Mouse (Mus musculus) left cerebral cortex, postnatal 4 days (tissue): Measurements from ENCODE around the gene Cst13. TPM values are rescaled to one million over a fixed set of nuclear protein-coding genes. Genes with fewer than 3 reads are reported as not detected.

ENCODE experiments used
- DNase-seq: peaks from one replicate; pipeline ENCODE4 v3.0.0-alpha.2; 2022
- intact Hi-C: fragments of 180-260 bp; cut with DNase I; formaldehyde crosslinking; loops from one replicate; pipeline ENCODE4 v1.15.1; 2025
- total RNA-seq, 2 experiments: library from RNA; stranded (reverse); gene quantifications; 2 replicates each; pipeline ENCODE4 v1.2.3; 2021

The Cst13 gene
- total RNA-seq, 2 experiments from 2014 or later, result 0.52 TPM; not detected in 1

- DNase-seq, result no peak
Observed at GRCm38 (mm10) chr2:148874617-148875334, 54.9 kb downstream of the Cst13 start.

GRCm38 (mm10) chr2:148875335-148875811 lies 55.5 kb downstream of the Cst13 start, which contains the start of gene Cst3:
Cst3 (minus strand) TSS chr2:148875692.
- peak; percentile 92 for DNase-seq
- intact Hi-C loops, result no loop called here

More at GRCm38 (mm10) chr2:148874617-148875334, 54.9 kb downstream of the Cst13 start:
- intact Hi-C loops, result no loop called here

DNA sequence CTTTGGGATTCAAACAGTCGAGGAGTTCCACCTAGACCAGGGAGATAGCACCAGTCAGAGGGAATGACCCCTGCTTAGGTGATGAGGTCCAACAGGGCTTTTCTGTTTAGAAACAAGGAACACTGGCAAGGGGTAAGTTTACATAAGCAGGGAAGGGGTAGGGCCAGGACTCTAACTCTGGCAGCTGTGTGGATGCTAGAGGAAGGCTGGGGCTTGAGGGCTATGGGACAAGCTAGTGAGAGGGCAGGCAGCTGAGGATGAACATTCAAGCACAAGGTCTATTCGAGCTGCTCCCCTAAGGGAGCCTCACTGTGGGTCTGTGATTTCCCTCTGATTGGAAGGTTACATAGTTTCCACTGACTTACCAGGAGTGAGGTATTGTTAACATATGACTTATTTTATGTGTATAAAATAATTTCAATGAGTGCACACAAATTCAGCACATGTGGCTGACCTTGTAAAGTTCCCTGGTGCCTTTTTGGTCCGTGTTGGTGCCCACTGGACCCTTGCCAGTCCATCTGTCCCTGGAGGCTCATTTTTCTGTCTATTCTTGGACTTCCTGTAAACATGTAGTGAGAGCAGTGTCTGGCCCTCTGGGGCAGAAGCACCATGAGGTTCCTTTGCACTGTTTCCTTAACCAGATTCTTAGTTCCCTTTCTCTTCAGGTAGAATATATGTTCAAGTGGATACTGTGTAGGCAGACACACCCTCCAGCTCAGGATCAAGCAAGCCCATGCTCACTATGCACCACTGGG lies 57.3 kb downstream of the Cst13 start:
- DNase-seq, result no peak
- intact Hi-C loops, result no loop called here

DNA sequence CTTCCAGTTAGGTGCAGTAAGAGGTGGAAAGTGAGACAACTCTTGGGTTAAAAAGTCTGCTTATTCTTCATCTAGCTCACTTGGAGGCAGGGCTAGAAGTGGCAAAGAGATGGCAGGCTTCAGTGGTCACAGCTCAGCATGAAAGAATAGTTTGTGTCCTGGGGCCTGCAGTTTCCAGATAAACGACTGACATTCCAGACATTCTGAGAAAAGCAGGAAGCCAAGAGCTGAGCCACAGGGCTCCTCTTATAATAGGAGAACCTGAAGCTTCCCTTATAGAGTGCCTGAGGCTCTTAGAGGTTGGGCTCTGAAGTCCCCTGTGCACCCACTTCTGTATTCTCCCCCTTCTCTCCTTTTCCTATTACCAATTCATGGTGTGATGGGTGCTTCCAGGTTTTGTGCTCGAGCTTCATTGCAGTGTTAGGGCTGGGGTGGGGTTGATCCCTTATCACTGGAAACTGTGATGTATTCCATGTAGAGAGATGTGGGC lies 58.8 kb downstream of the Cst13 start:
- DNase-seq, result no peak
- intact Hi-C loops, result no loop called here

DNA sequence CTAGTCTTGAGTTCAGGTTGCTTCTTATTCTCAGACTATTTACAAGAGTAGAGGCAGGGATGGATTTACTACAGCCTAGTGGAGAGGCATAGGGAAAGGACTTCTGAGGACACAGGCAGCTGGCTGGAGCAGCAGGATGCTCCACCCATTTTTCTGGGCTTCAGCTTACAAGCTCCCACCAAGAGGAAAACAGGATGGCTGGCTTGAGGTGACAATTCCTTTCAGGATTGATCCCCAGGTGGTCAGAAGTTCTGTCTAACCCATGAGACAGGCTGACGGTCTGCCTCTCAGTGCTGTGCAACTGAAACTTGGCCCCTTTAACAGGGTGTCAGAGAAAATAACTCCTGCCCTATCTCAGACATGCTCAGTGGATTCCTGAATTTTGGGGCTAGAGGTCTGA lies 59.3 kb downstream of the Cst13 start:
- no peak for DNase-seq
- intact Hi-C loops, result no loop called here

Other genes starting within 250 kb of the Cst13 start
- gene Nxt1, start 147.5 kb upstream of the Cst13 start, total RNA-seq, result 10 to 100 TPM; 11.4 to 12.6 TPM
- gene Gzf1, start 139.1 kb upstream of the Cst13 start, total RNA-seq, result 10 to 100 TPM; 21.2 to 21.6 TPM
- 100 to 1,000 TPM; 122 to 135 TPM for gene Napb, start 87.6 kb upstream of the Cst13 start, total RNA-seq
- gene Cstl1, start 69.7 kb upstream of the Cst13 start, total RNA-seq, result under 1 TPM in 1 of 2 experiments, not detected in 1; 0.95 TPM
- gene Cst11, start 48.6 kb upstream of the Cst13 start, total RNA-seq, result not detected
- gene 8030411F24Rik, start 38.1 kb upstream of the Cst13 start, total RNA-seq, result not detected
- gene Cst12, start 30.7 kb upstream of the Cst13 start, total RNA-seq, result not detected
- gene Cst8, start 21.3 kb upstream of the Cst13 start, total RNA-seq, result not detected
- gene Cst9, start 15.1 kb downstream of the Cst13 start, total RNA-seq, result not detected
- not detected for gene 9230104L09Rik, start 45.0 kb downstream of the Cst13 start, total RNA-seq
- gene Cst3, start 55.6 kb downstream of the Cst13 start, total RNA-seq, result 100 to 1,000 TPM; 792 to 798 TPM
- not detected for gene Gm1330, start 183.2 kb downstream of the Cst13 start, total RNA-seq
- gene Gm10750, start 197.2 kb downstream of the Cst13 start, total RNA-seq, result not detected